Mouse (Mus musculus): Measurements from ENCODE around the gene Chst2.

The Chst2 gene

DNA sequence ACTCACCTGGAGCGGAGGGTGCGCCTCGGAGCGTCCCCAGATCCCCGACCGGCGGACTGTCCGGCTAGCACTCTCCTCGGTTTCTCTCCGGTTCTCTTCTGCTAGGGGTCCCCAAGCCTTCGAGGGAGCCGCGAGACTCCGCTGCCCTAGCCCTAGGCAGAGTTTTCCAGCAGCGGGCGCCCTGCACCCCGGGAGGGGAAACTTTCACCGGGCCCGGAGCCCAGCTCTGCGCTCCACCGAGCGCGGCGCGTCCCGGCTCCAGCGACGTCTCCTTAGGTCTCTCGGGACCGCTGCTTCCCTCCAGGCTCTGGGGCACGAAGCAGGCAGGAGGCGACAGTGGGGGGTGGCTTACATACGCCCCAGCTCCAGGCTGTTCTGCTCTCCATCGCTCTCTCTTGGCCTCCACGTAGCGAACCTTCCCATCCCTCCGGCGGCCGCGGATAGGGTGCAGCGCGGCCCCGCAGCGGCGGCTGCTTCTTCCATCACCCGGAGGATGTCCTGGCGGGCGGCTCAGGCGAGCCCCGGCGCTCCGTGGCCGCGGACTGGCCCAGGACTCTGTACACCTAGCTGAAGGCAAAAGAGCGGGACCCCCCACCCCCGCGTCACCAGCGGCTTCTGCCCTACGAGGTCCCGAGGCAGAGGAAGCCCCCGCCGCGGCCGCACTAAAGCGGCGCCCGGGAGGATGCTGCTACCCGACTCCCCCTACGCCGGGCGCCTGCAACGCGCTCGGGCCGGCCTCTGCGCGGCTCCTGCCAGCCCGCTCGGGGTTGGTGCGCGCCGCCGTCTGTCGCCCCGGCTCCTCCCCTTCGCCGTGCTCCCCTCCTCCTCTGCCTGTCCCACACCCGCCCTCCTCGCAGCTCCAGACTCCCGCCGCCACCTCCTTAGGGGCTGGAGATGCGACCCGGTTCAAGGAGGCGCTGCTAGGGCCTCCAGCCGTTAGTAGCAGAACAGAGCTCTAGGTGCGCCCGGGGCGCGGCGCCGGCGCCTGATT is at the start of gene Chst2:
Chst2 (minus strand) TSS at position 152 of the 991 bp plus-strand sequence.
- DNase-seq (ENCODE audit: low spot score) = peak; percentile 92

DNA sequence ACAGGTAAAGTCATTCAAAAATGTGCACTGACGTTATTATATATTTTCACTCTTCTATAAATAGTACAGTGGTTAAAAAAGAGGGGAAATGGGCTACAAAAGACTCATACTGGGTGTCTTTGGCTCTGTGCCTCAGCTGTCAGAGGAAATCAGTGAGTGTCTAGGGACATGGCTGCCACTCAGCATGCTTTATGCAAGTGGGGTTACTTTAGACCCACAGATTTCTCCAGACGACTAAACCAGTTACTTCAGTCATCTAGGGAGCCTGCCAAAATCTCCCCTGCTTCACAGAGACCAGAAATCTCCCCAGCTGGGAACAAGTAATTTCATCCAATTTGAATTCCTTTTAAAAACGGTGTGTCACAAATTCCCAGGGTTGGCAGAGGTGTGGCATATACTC is 45.4 kb upstream of the Chst2 start:
- DNase-seq (ENCODE audit: low spot score) = no peak

DNA sequence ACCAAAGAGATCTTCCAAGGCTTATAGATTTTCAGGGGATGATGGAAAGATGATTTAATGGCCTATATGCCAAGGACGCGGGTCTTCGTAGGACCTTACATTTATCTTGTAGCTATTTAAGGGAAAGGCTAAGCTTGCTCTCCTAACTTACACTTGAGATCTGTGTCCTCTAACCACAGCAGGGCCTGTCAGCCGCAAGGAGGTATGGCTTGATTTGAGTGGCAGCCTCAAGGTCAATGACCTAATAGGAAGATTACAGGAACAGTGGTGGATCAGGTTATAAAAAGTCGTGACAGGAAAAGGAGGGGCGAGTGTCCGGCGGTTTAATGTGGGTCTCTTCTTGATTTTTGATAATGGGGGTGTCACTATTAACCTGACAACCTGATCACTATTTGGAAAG is 44.1 kb upstream of the Chst2 start:
- DNase-seq (ENCODE audit: low spot score) = no peak

DNA sequence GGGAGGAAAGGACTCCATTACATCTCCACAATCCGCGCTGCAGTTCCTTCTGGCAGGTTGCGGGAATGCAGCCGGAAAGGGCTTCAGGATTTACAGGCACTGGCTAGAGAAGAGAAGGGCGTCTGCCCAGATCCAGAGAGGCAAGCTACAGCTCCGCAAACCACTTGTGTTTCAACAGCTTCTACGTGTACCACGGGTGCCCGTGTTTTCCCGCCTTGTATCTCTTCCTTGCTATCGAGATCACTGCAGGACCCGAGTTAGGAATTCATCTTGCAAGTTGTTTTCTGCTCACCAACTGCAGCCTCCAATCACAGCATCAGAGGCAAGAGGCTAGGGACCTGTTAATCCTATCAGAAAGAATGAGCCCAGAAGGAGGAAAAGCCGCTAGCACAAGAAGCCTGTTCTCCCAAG is 35.8 kb upstream of the Chst2 start:
- DNase-seq (ENCODE audit: low spot score) = peak; percentile 75

- no peak for DNase-seq (ENCODE audit: low spot score)
Measured at GRCm38 (mm10) chr9:95437883-95438282, 31.4 kb upstream of the Chst2 start.

DNA sequence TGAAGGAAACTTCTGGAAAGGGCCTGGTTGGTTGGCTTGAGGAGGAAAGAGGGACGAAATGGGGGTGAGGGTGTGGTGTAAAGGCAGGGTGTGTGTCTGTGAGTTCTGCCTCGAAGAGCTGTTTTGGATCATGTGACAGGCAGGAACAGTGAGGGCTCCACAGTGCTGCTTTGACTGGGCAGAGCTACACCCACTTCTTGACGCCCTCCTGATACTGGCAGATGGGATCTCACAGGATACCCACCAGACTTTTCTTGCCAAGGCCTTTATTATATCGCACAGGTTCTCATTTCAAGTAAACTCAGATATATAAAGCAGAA is 29.7 kb upstream of the Chst2 start:
- no peak for DNase-seq (ENCODE audit: low spot score)

DNA sequence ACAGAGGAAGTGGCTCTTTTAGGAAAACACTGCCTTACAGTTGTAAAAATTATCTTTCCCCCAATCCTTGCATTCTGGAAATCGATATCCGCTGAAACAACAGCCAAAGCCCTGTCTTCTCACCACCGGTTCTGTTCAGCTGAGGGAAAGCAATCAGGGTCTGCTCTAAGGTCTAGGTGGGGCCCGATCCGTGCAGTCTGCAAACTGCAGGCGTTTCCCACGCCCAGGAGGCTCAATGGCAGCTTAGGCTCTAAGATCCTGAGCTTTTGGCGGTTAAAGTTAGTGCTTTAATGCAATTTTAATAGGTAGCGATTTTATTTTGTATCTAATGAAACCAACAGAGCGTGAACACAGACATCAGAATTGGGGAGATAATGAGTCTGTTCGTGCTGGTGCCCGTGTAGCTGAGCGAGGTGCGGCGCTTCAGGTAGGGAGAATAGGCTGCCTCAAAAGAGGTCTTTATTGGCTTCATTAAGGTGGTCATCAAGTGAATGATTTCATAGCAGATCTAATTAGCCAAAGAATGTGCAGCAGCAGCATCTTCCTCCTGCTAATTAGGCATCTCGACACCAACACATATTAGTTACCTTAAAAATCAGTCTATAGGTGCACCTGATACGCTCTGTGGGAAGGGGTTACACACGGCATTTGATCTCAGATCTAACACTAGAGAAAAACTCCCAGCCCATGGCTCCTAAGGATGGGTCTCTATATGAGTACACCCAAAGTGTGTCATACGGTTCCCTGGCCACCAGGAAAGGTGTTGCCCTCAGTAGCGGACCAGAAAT is 29.2 kb upstream of the Chst2 start:
- no peak for DNase-seq (ENCODE audit: low spot score)

- DNase-seq (ENCODE audit: low spot score) = no peak
Measured at GRCm38 (mm10) chr9:95428277-95428676, 21.8 kb upstream of the Chst2 start.

DNA sequence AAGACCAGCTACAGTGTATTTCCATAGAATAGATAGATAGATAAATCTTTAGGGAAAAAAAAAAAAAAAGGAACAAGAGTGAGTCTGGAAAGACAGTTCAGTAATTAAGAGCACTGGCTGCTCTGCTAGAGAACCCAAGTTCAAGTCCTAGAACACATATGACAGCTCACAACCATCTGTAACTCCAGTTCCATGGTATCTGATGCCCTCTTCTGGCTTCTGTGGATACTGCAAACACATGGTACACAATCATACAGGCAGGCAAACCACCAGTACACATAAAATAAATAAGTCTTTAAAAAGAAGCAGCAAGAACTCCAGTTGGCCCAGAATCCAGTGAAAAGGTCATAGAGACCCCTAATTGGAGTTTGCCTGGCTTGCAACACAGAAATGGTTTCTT is 7.4 kb upstream of the Chst2 start:
- DNase-seq (ENCODE audit: low spot score) = no peak

- DNase-seq (ENCODE audit: low spot score) = no peak
Measured at GRCm38 (mm10) chr9:95412047-95412446, 5.5 kb upstream of the Chst2 start.

GRCm38 (mm10) chr9:95407586-95408220 is 1.2 kb upstream of the Chst2 start:
- peak; percentile 76 for DNase-seq (ENCODE audit: low spot score)

- DNase-seq (ENCODE audit: low spot score) = peak; percentile 65
Measured at GRCm38 (mm10) chr9:95405946-95406570, 464 bp downstream of the Chst2 start.

GRCm38 (mm10) chr9:95405511-95405945 is 994 bp downstream of the Chst2 start:
- DNase-seq (ENCODE audit: low spot score) = peak; percentile 69

DNA sequence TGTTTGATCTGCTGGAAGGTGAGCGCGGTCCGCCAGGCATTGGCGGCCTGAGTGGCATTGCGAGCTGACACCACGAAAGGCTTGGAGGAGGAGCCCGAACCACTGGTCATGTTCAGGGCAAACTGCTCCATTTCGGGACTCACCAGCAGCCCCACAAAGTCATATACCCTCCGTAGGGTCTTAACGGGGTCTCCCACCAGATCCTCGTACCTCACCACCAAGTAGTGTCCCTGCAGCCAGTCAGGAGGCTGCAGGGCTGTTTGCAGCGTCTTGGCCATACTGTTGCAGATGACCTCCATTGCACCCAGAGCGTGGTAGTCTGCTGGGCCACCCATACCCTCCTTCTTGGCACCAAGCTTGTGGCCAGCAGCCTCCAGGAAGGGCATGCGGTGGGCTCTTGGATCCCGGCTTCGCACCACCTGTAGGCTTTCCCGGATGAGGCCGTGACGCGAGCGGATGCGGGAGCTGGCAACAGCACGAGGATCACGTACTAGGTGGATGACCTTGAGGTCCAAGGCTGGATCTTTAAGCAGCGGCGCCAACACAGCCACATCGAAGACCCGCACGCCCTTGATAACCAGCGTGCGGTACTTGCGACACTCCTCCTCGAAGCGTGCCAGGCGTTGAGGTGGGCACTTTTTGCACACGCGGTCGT is 1.6 kb downstream of the Chst2 start:
- DNase-seq (ENCODE audit: low spot score) = no peak

DNA sequence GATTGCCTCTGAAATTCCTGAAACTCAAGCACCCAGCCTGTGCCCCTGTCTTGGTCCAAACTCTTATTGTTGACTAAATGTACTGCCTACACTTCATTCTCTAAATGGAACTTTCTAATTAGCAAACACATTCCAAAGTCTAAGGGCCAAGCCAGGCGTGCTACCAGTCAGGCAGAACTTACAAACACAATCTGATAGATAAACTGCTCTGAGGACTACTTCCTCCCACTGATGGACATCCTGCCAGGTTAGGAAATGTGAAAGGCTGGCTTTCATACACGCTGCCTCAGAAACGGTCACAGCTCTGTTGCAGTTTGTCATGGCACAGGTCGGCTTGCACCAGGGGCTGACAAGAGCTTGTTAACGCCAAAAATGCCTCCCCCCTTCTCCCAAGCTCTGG is 4.8 kb downstream of the Chst2 start:
- no peak for DNase-seq (ENCODE audit: low spot score)

GRCm38 (mm10) chr9:95392011-95392410 is 14.5 kb downstream of the Chst2 start:
- no peak for DNase-seq (ENCODE audit: low spot score)

DNA sequence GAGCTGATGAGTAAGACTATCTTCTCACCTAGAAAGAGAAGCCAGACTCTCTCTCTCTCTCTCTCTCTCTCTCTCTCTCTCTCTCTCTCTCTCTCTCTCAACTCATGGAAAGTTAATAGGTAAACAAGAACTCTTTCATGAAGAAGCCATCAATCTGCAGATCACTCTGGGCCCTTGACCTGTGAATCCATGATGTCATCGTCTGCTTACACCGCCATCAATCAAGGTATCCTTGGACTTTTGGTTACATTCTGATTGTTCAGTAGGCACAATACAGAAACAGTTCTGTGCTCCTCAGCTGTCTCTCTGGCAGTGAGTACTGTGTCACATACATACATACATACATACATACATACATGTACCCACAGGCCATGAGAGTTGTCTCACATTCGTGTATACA is 16.6 kb downstream of the Chst2 start:
- no peak for DNase-seq (ENCODE audit: low spot score)

GRCm38 (mm10) chr9:95387881-95388380 is 18.6 kb downstream of the Chst2 start:
- DNase-seq (ENCODE audit: low spot score) = no peak

GRCm38 (mm10) chr9:95375966-95376365 is 30.6 kb downstream of the Chst2 start:
- no peak for DNase-seq (ENCODE audit: low spot score)

DNA sequence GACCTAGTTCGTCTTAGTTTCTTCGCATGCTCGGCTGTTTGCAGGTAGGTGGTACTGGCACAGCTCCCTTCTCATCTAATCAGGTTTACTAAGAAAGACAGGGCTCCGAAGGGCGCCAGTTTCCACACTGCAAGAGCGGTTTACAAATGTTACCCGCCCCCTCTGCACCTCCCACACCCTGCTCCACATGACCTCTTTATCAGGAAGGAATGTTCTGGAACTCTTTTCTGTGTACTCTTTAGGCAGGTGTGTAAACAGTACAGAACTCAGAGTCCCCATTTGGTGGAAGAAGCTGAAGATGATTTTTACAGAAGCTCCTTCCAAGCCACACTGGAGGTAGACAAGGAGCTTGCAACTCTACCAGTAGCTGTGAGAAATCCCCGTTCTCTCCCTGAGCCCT is 31.2 kb downstream of the Chst2 start:
- DNase-seq (ENCODE audit: low spot score) = no peak

DNA sequence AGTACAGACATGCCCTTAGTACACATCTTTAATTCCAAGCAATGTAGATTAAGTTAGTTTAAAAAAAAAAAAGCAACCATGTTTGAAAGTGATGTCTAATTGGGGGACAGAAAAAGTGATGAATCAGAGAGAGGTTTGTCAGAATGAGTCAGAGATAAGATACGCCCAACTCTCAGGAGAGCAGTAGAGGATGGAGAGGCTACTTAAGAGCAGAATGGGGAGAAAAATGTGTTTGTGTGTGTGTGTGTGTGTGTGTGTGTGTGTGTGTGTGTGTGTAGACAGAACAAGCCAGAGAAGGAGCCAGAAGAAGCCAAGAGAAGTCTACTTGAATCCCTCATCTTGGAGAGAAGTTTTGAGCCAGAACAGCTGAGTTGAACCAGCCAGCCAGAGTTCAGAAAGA is 32.8 kb downstream of the Chst2 start:
- no peak for DNase-seq (ENCODE audit: low spot score)
